ENCODE assay signal across 8 mouse cellular contexts in the genomic region with DNA sequence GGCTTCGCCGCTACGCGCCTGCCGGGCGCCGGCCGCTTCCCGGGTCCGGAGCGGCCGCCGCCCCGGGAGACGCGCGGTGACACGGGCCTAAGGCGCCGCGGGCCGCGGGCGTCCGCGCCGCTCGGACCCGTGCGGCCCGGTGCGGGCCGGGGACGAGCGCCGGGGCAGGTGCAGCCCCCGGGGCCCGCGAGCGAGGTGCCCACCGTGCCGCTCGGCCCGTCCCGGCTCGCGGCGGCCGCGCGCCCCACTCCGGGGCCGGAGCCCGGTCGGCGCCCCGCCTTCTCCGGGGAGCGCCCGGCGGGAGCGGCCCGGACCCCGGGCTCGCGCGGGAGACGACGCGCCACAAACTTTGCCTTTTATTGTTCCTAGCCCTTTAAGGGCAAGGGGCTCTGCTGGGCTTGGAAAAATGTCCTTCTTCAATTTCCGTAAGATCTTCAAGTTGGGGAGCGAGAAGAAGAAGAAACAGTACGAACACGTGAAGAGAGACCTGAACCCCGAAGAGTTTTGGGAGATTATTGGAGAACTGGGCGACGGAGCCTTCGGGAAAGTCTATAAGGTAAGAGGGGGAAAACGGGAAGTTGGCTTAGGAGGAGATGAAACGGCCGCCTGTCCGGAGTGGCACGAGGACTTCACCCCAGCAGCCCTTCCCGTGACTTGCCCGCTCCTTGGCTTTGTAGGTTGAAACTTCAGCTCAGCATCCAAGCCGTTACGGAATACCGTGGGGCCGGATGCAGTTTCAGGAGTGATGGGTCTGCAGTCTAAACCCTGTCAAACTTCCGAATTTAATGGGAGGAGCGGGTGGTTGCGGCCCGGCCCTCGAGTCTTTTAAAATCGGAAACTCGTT. TPM values are rescaled to one million over a fixed set of nuclear protein-coding genes. Genes with fewer than 3 reads are reported as not detected.
DNase-seq lines count a peak whose midpoint lies in the region; ATAC-seq lines count a peak whose summit lies in the region.

No protein-coding gene starts in this region.

- ATAC-seq in forebrain, embryonic 12.5 days (ENCODE audit: low FRiP score): peak; percentile 85
- ATAC-seq in hindbrain, embryonic 11.5 days (ENCODE audit: low FRiP score): peak; percentile 81
- peak; percentile 62 for ATAC-seq in limb, embryonic 15.5 days (ENCODE audit: insufficient number of reproducible peaks, low FRiP score, low TSS enrichment, low read depth)
- peak; percentile 79 for ATAC-seq in midbrain, embryonic 16.5 days

- no peaks in the 10 kb centered on the region for H3K27me3 ChIP-seq in forebrain, embryonic 12.5 days
- H3K27me3 ChIP-seq in hindbrain, embryonic 11.5 days (ENCODE audit: control insufficient read depth, insufficient read depth, low read length): no peaks in the 10 kb centered on the region
- H3K27me3 ChIP-seq in limb, embryonic 15.5 days: no peaks in the 10 kb centered on the region
- H3K27me3 ChIP-seq in midbrain, embryonic 16.5 days (ENCODE audit: control insufficient read depth, insufficient read depth, low read depth, low read length): no peaks in the 10 kb centered on the region

- H3K36me3 ChIP-seq in forebrain, embryonic 12.5 days (replicated peaks): no peaks in the 10 kb centered on the region
- no peaks in the 10 kb centered on the region for H3K36me3 ChIP-seq in hindbrain, embryonic 11.5 days (ENCODE audit: control insufficient read depth, insufficient read depth, low read length)
- no peaks in the 10 kb centered on the region for H3K36me3 ChIP-seq in limb, embryonic 15.5 days
- no peaks in the 10 kb centered on the region for H3K36me3 ChIP-seq in midbrain, embryonic 16.5 days (ENCODE audit: control insufficient read depth, insufficient read depth, low read length)

- H3K27ac ChIP-seq in brown adipose tissue, adult 24 weeks (replicated peaks; ENCODE audit: low read depth, low read length): peak overlapping the region; percentile 78
- H3K27ac ChIP-seq in forebrain, embryonic 12.5 days: peak overlapping the region; percentile 92
- peak overlapping the region; percentile 88 for H3K27ac ChIP-seq in hindbrain, embryonic 11.5 days (ENCODE audit: low read depth, low read length)
- peak overlapping the region; percentile 94 for H3K27ac ChIP-seq in limb, embryonic 15.5 days
- peak overlapping the region; percentile 91 for H3K27ac ChIP-seq in midbrain, embryonic 16.5 days (ENCODE audit: low read length)

- DNase-seq in left cerebral cortex, postnatal 36 days (ENCODE audit: low spot score in 2 of 2): peak; percentile 13 to 17
- DNase-seq in left cerebral cortex, adult 9 months (ENCODE audit: low spot score in 2 of 2): no peak
- peak; percentile 58 for DNase-seq in hindbrain, embryonic 11.5 days (ENCODE audit: low spot score)
- peak; percentile 31 for DNase-seq in testis, postnatal 14 days (ENCODE audit: low spot score)

- H3K4me2 ChIP-seq in forebrain, embryonic 12.5 days: peak overlapping the region; percentile 89
- peak overlapping the region; percentile 49 for H3K4me2 ChIP-seq in hindbrain, embryonic 11.5 days (replicated peaks; ENCODE audit: low read depth, low read length)
- peak overlapping the region; percentile 55 for H3K4me2 ChIP-seq in limb, embryonic 15.5 days
- H3K4me2 ChIP-seq in midbrain, embryonic 16.5 days (ENCODE audit: low read length): peak overlapping the region; percentile 75

- intact Hi-C loops in left cerebral cortex, postnatal 36 days (cut with DNase I): loop anchor here (2.0 kb wide), 3 partner anchors 43 to 151 kb away; a partner anchor contains a TSS

- H3K9ac ChIP-seq in forebrain, embryonic 12.5 days: peak overlapping the region; percentile 92
- H3K9ac ChIP-seq in hindbrain, embryonic 11.5 days (ENCODE audit: low read depth, low read length): peak overlapping the region; percentile 89
- peak overlapping the region; percentile 91 for H3K9ac ChIP-seq in limb, embryonic 15.5 days
- peak overlapping the region; percentile 97 for H3K9ac ChIP-seq in midbrain, embryonic 16.5 days (ENCODE audit: low read depth, low read length)

- peak overlapping the region; percentile 66 for H3K4me3 ChIP-seq in brown adipose tissue, adult 24 weeks (ENCODE audit: insufficient read depth, low read depth, low read length)
- peak overlapping the region; percentile 84 for H3K4me3 ChIP-seq in forebrain, embryonic 12.5 days (replicated peaks)
- peak overlapping the region; percentile 64 for H3K4me3 ChIP-seq in hindbrain, embryonic 11.5 days (ENCODE audit: low read depth, low read length)
- peak overlapping the region; percentile 83 for H3K4me3 ChIP-seq in limb, embryonic 15.5 days
- peak overlapping the region; percentile 77 for H3K4me3 ChIP-seq in midbrain, embryonic 16.5 days (ENCODE audit: low read depth, low read length)

- WGBS in forebrain, embryonic 12.5 days: under 1% methylated on average over 60 of the region's 96 CpGs
- under 1% methylated on average over 59 of the region's 96 CpGs for WGBS in hindbrain, embryonic 11.5 days
- under 1% methylated on average over 56 of the region's 96 CpGs for WGBS in limb, embryonic 15.5 days
- WGBS in midbrain, embryonic 16.5 days: under 1% methylated on average over 94 of the region's 96 CpGs

- peaks cover 7% of the 10 kb centered on the region for H3K4me1 ChIP-seq in brown adipose tissue, adult 24 weeks (ENCODE audit: control insufficient read depth, insufficient read depth, insufficient read length, low read length)
- peaks cover 31% of the 10 kb centered on the region for H3K4me1 ChIP-seq in forebrain, embryonic 12.5 days
- 0 out of 2 replicates have a peak, but pooled peaks cover 5% of the 10 kb centered on the region for H3K4me1 ChIP-seq in hindbrain, embryonic 11.5 days (replicated peaks; ENCODE audit: control insufficient read depth, insufficient read depth, low read length)
- peaks cover 15% of the 10 kb centered on the region for H3K4me1 ChIP-seq in limb, embryonic 15.5 days
- H3K4me1 ChIP-seq in midbrain, embryonic 16.5 days (ENCODE audit: control insufficient read depth, insufficient read depth, low read length): peaks cover 25% of the 10 kb centered on the region

- H3K9me3 ChIP-seq in forebrain, embryonic 12.5 days: no peaks in the 10 kb centered on the region
- no peaks in the 10 kb centered on the region for H3K9me3 ChIP-seq in hindbrain, embryonic 11.5 days (ENCODE audit: control insufficient read depth, low read length)
- H3K9me3 ChIP-seq in limb, embryonic 15.5 days: no peaks in the 10 kb centered on the region
- no peaks in the 10 kb centered on the region for H3K9me3 ChIP-seq in midbrain, embryonic 16.5 days (replicated peaks; ENCODE audit: control insufficient read depth, low read length, poor library complexity, severe bottlenecking)

RNA-seq across cellular contexts. Expression of a gene that starts 0.5 kb away (rescaled TPM):
- total RNA-seq in left cerebral cortex, postnatal 36 days (2021): 10 to 100 TPM; 53.4 to 61.2 TPM
- 14.2 and 16.3 TPM in 2 replicates for polyA plus RNA-seq in brown adipose tissue, adult 24 weeks (2012; ENCODE audit: insufficient read depth, insufficient read length, missing spikeins)
- 10.1 and 12.1 TPM in 2 replicates for polyA plus RNA-seq in forebrain, embryonic 12.5 days (2016; fragmentation: Nextera tagmentation; extraction: Ambion mirVana)
- 12.8 and 13.8 TPM in 2 replicates for polyA plus RNA-seq in hindbrain, embryonic 11.5 days (2014; fragmentation: Nextera tagmentation; extraction: Ambion mirVana)
- 12.9 TPM in 2 replicates for polyA plus RNA-seq in limb, embryonic 15.5 days (2015; fragmentation: Nextera tagmentation; extraction: Ambion mirVana)
- 4.7 and 5.8 TPM in 2 replicates for polyA plus RNA-seq in midbrain, embryonic 16.5 days (2015; fragmentation: Nextera tagmentation; extraction: Ambion mirVana)

RNA-seq across cellular contexts. Expression of a gene that starts 42.7 kb away (rescaled TPM):
- 10 to 100 TPM; 23.9 to 30.8 TPM for total RNA-seq in left cerebral cortex, postnatal 36 days (2021)
- polyA plus RNA-seq in brown adipose tissue, adult 24 weeks (2012; ENCODE audit: insufficient read depth, insufficient read length, missing spikeins): 4.2 and 13.2 TPM in 2 replicates
- polyA plus RNA-seq in forebrain, embryonic 12.5 days (2016; fragmentation: Nextera tagmentation; extraction: Ambion mirVana): 37.2 and 45.3 TPM in 2 replicates
- 46.8 and 55.4 TPM in 2 replicates for polyA plus RNA-seq in hindbrain, embryonic 11.5 days (2014; fragmentation: Nextera tagmentation; extraction: Ambion mirVana)
- 52.2 and 52.7 TPM in 2 replicates for polyA plus RNA-seq in limb, embryonic 15.5 days (2015; fragmentation: Nextera tagmentation; extraction: Ambion mirVana)
- polyA plus RNA-seq in midbrain, embryonic 16.5 days (2015; fragmentation: Nextera tagmentation; extraction: Ambion mirVana): 23.4 and 24.0 TPM in 2 replicates

Comparison
In these comparisons a context has a peak if more than half of its experiments do, and no peak if none do; other contexts are left out.
1. DNase-seq: peak in left cerebral cortex, postnatal 36 days (2 of 2), hindbrain, embryonic 11.5 days (single experiment) and testis, postnatal 14 days (single experiment); none in left cerebral cortex, adult 9 months (0 of 2).
2. Peak in every context shown above with its lines, with median percentiles within 50 percentile points of each other: H3K27ac ChIP-seq, H3K4me3 ChIP-seq, ATAC-seq, H3K4me2 ChIP-seq and H3K9ac ChIP-seq.